8 mouse cellular contexts compared by ENCODE assay signal in the genomic region with DNA sequence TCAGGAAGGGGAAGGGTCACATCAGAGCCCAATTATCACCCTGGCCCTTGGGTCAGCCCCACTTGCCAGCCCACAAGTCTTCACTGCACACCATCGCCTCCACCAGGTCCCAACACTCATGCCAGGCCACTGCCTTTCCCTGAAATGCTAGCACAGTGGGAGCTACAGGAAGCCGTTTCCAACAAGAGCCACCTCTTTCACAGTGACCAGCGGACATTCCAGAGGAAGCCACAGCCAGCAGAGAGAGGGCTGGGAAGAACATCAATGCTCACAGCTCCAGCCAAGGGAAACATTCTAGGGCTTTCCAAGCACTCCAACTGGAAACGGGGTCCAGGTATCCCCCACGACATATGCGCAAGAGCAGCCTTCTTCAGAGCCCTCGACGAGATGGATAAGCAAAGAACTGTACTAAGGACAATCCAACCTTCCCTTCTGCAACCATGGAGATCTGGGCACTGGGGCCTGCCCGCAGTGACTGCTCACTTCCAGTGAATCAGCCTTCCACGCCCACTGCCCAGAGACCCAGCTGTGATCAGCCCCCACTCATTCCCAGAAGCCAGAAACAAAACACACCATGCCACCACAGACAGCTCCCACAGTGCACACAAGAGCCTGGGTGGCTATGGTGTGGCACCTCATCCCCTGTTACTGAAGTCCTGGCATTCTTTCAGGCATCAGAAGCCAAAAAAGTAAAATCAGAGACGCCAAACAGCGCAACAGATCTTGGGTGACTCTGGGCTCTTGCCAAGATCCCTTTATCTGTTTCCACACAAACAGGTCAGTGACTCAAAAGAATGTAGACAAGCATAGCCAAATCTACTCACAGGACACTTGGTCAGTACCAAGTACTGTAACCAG. TPM values are rescaled to one million over a fixed set of nuclear protein-coding genes. Genes with fewer than 3 reads are reported as not detected.
DNase-seq lines count a peak whose midpoint lies in the region; ATAC-seq and TF ChIP-seq lines count a peak whose summit lies in the region.

No protein-coding gene starts in this region.

- no peak for TF ChIP-seq EP300 in stomach, postnatal 0 days (optimal IDR thresholded peaks at IDR 0.05)

- H3K27me3 ChIP-seq in hindbrain, embryonic 14.5 days (ENCODE audit: control insufficient read depth, insufficient read depth, low read length) = no peaks in the 10 kb centered on the region
- H3K27me3 ChIP-seq in stomach, postnatal 0 days (ENCODE audit: control insufficient read depth, insufficient read depth, low read length) = no peaks in the 10 kb centered on the region

- TF ChIP-seq CTCF in lung, adult 2 months (IDR thresholded peaks at IDR 0.05; ENCODE audit: insufficient read depth, low read length) = no peak
- TF ChIP-seq CTCF in stomach, postnatal 0 days (IDR thresholded peaks at IDR 0.05; ENCODE audit: low read depth) = peak; percentile 30

- TF ChIP-seq POLR2A in lung, adult 2 months (IDR thresholded peaks at IDR 0.05; ENCODE audit: borderline replicate concordance, extremely low read depth, low read depth, low read length) = no peak

- WGBS in hindbrain, embryonic 14.5 days = 42% methylated on average over 12 of the region's 12 CpGs
- 9% methylated on average over 12 of the region's 12 CpGs for WGBS in lung, adult 2 months
- WGBS in stomach, postnatal 0 days = 43% methylated on average over 12 of the region's 12 CpGs

- no peaks in the 10 kb centered on the region for H3K9me3 ChIP-seq in hindbrain, embryonic 14.5 days (ENCODE audit: control insufficient read depth, low read length)
- no peaks in the 10 kb centered on the region for H3K9me3 ChIP-seq in stomach, postnatal 0 days (ENCODE audit: control insufficient read depth, low read length)

- no peak overlapping the region for H3K4me3 ChIP-seq in hindbrain, embryonic 14.5 days (replicated peaks; ENCODE audit: low read length)
- no peak overlapping the region for H3K4me3 ChIP-seq in lung, adult 2 months (replicated peaks; ENCODE audit: extremely low read depth, low read depth, low read length)
- H3K4me3 ChIP-seq in stomach, postnatal 0 days (ENCODE audit: low read depth, low read length) = no peak overlapping the region

- peak overlapping the region; percentile 28 for H3K4me2 ChIP-seq in hindbrain, embryonic 14.5 days (replicated peaks)
- H3K4me2 ChIP-seq in stomach, postnatal 0 days (replicated peaks; ENCODE audit: low read depth) = peak overlapping the region; percentile 29; the same call in 1 of the 2 replicates

- DNase-seq in embryo, embryonic 10.5 days (ENCODE audit: low spot score) = peak; percentile 28
- DNase-seq in embryo, embryonic 11 days = no peak
- DNase-seq in urinary bladder, postnatal 14 days (ENCODE audit: low spot score) = peak; percentile 31
- DNase-seq in urinary bladder, postnatal 10 days (ENCODE audit: low spot score) = no peak
- no peak for DNase-seq in hindbrain, embryonic 14.5 days (ENCODE audit: low spot score)
- DNase-seq in lung, adult 2 months = peak; percentile 56
- peak; percentile 33 for DNase-seq in stomach, postnatal 0 days (ENCODE audit: low spot score)
- DNase-seq in spleen, postnatal 10 days (ENCODE audit: low spot score in 2 of 2) = no peak

- no peaks in the 10 kb centered on the region for H3K36me3 ChIP-seq in hindbrain, embryonic 14.5 days (replicated peaks; ENCODE audit: control insufficient read depth, insufficient read depth)
- 0 out of 2 replicates have a peak, but pooled peaks cover 4% of the 10 kb centered on the region for H3K36me3 ChIP-seq in stomach, postnatal 0 days (ENCODE audit: control insufficient read depth, insufficient read depth, low read length)

- no peak for ATAC-seq in hindbrain, embryonic 14.5 days (ENCODE audit: low FRiP score)
- no peak for ATAC-seq in stomach, postnatal 0 days (ENCODE audit: low FRiP score, low TSS enrichment)

- peaks cover 85% of the 10 kb centered on the region for H3K4me1 ChIP-seq in hindbrain, embryonic 14.5 days (replicated peaks; ENCODE audit: control insufficient read depth, insufficient read depth, low read length)
- H3K4me1 ChIP-seq in lung, adult 2 months (ENCODE audit: control insufficient read depth, insufficient read depth, low read length) = peaks cover 77% of the 10 kb centered on the region
- H3K4me1 ChIP-seq in stomach, postnatal 0 days (replicated peaks; ENCODE audit: control insufficient read depth, insufficient read depth) = peaks cover 50% of the 10 kb centered on the region

- H3K9ac ChIP-seq in hindbrain, embryonic 14.5 days = no peak overlapping the region
- no peak overlapping the region for H3K9ac ChIP-seq in stomach, postnatal 0 days (ENCODE audit: low read length)

- 0 out of 2 replicates have a peak overlapping the region, but pooled peaks have one; percentile 32 for H3K27ac ChIP-seq in hindbrain, embryonic 14.5 days
- peak overlapping the region; percentile 36; the same call in 1 of the 2 replicates for H3K27ac ChIP-seq in stomach, postnatal 0 days (replicated peaks)

RNA-seq across cellular contexts. Expression of a gene that starts 6.4 kb away (rescaled TPM):
- polyA plus RNA-seq in hindbrain, embryonic 14.5 days (2014; fragmentation: Nextera tagmentation; extraction: Ambion mirVana) = 15.1 and 15.6 TPM in 2 replicates
- polyA plus RNA-seq in lung, adult 2 months (2012; rRNA removed) = 105 and 115 TPM in 2 replicates
- 9.7 and 10.8 TPM in 2 replicates for polyA plus RNA-seq in stomach, postnatal 0 days (2015; fragmentation: Nextera tagmentation; extraction: Ambion mirVana)

RNA-seq across cellular contexts. Expression of a gene that starts 33.6 kb away (rescaled TPM):
- 69.0 and 76.0 TPM in 2 replicates for polyA plus RNA-seq in hindbrain, embryonic 14.5 days (2014; fragmentation: Nextera tagmentation; extraction: Ambion mirVana)
- 56.7 and 59.3 TPM in 2 replicates for polyA plus RNA-seq in lung, adult 2 months (2012; rRNA removed)
- polyA plus RNA-seq in stomach, postnatal 0 days (2015; fragmentation: Nextera tagmentation; extraction: Ambion mirVana) = 43.5 and 46.3 TPM in 2 replicates

Comparison
In these comparisons a context has a peak if more than half of its experiments do, and no peak if none do; other contexts are left out.
1. DNase-seq: peak in embryo, embryonic 10.5 days (single experiment), urinary bladder, postnatal 14 days (single experiment), lung, adult 2 months (single experiment) and stomach, postnatal 0 days (single experiment); none in embryo, embryonic 11 days (single experiment), urinary bladder, postnatal 10 days (single experiment), hindbrain, embryonic 14.5 days (single experiment) and spleen, postnatal 10 days (0 of 2).